In the genomic region with DNA sequence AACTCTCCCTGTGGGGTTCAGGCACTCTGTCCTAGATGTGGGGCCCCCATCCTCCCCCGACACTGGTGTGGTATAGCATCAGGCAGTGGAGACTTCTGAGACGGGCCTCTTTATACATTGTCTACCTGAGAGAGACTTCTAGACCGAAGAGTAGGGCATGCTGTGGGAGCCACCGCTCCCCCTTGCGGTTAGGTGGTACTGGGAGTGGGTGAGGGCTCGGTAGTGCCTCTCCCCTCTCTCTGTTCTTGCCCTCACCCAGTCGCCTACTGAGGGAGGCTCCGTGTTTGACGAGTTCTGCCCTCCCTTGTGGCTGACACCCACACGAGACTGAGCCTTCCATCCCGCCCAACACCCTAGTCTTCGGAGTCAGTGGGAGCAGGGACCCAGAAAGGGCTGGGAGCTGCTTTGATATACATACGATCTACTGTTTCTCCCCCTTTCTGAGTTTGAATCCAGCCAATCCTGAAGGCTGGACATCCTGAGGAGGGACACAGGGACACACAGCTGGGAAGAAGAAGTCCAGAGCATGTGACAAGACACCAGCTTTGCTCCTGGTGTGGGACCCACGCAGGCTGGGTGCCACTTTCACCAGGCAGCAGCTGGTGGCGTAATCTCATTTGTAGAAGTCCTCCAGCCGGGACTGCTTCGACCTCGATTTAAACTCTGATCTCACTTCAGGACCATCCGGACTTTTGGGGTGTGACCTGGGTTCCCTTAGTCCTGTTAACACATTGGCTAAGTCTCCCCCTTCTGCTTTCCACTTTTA, we compare ENCODE assay signal across 28 mouse cellular contexts. TPM values are rescaled to one million over a fixed set of nuclear protein-coding genes. Genes with fewer than 3 reads are reported as not detected.
DNase-seq lines count a peak whose midpoint lies in the region; ATAC-seq and TF ChIP-seq lines count a peak whose summit lies in the region.
"Had no signal": no experiment of that assay in that cellular context is flagged by ENCODE, and none has a peak within 500 bp of the region (broad histone marks: within the 10 kb centered on the region; RNA-seq: fewer than 3 reads in every experiment).

No protein-coding gene starts in this region.

- H3ac ChIP-seq in myocyte (ENCODE audit: control insufficient read depth, insufficient read length) = no peak overlapping the region

- H3K4me3 ChIP-seq in embryonic facial prominence, embryonic 13.5 days = no peak overlapping the region
- H3K4me3 ChIP-seq in embryonic facial prominence, embryonic 10.5 days = no peak overlapping the region
- no peak overlapping the region for H3K4me3 ChIP-seq in myocyte
- H3K4me3 ChIP-seq: forebrain, embryonic 15.5 days; heart, embryonic 15.5 days; layer of hippocampus, adult 2 months; limb, embryonic 13.5 days; lung, embryonic 15.5 days; neural tube, embryonic 12.5 days; stomach, embryonic 15.5 days had no signal

- no peak for DNase-seq in embryonic facial prominence, embryonic 10.5 days (ENCODE audit: low spot score)
- peak; percentile 26 for DNase-seq in retina, postnatal 1 day
- no peak for DNase-seq in retina, embryonic 14.5 days (ENCODE audit: low spot score)
- peak; percentile 26 for DNase-seq in brain, adult 2 months (ENCODE audit: low read depth, low spot score)
- no peak for DNase-seq in liver
- DNase-seq in left cerebral cortex, adult 11 months (ENCODE audit: low spot score) = no peak
- DNase-seq: adrenal gland, adult 8-10 months; cerebellum, adult 8-10 months; cerebellum, postnatal 36 days; gastrocnemius, postnatal 10 days; heart, adult 18-20 months; heart, postnatal 4 days; kidney, adult 8-10 months; kidney, postnatal 25 days; thymus, adult 18-20 months had no signal

- ATAC-seq in embryonic facial prominence, embryonic 13.5 days (ENCODE audit: insufficient number of reproducible peaks, insufficient read depth, low FRiP score, low TSS enrichment, low read depth) = no peak
- ATAC-seq: forebrain, embryonic 15.5 days had no signal

- H3K36me3 ChIP-seq in embryonic facial prominence, embryonic 13.5 days = peaks cover 18% of the 10 kb centered on the region
- no peaks in the 10 kb centered on the region for H3K36me3 ChIP-seq in embryonic facial prominence, embryonic 10.5 days (replicated peaks)
- H3K36me3 ChIP-seq in myocyte (ENCODE audit: control insufficient read depth, insufficient read depth) = no peaks in the 10 kb centered on the region
- H3K36me3 ChIP-seq: forebrain, embryonic 15.5 days; G1E; heart, embryonic 15.5 days; lung, embryonic 15.5 days; neural tube, embryonic 12.5 days; stomach, embryonic 15.5 days had no signal

- no peaks in the 10 kb centered on the region for H3K79me2 ChIP-seq in myocyte (ENCODE audit: control insufficient read depth, insufficient read depth)

- WGBS in embryonic facial prominence, embryonic 13.5 days = 58% methylated on average over 19 of the region's 19 CpGs
- WGBS in embryonic facial prominence, embryonic 10.5 days = 66% methylated on average over 19 of the region's 19 CpGs

- no peak overlapping the region for H3K4me2 ChIP-seq in embryonic facial prominence, embryonic 13.5 days
- peak overlapping the region; percentile 78 for H3K4me2 ChIP-seq in myocyte (ENCODE audit: low read depth)
- H3K4me2 ChIP-seq: forebrain, embryonic 15.5 days; heart, embryonic 15.5 days; hindbrain, embryonic 14.5 days; limb, embryonic 13.5 days; lung, embryonic 15.5 days; midbrain, embryonic 11.5 days; neural tube, embryonic 12.5 days; stomach, embryonic 15.5 days had no signal

- H3K27ac ChIP-seq in embryonic facial prominence, embryonic 13.5 days = no peak overlapping the region
- no peak overlapping the region for H3K27ac ChIP-seq in embryonic facial prominence, embryonic 10.5 days (replicated peaks)
- H3K27ac ChIP-seq: forebrain, embryonic 15.5 days; heart, embryonic 15.5 days; hindbrain, embryonic 14.5 days; layer of hippocampus, adult 2 months; limb, embryonic 13.5 days; liver, embryonic 14.5 days; lung, embryonic 15.5 days; neural tube, embryonic 12.5 days; stomach, embryonic 15.5 days had no signal

- H3K27me3 ChIP-seq in embryonic facial prominence, embryonic 13.5 days = no peaks in the 10 kb centered on the region
- H3K27me3 ChIP-seq in embryonic facial prominence, embryonic 10.5 days (replicated peaks; ENCODE audit: low read depth, poor library complexity, severe bottlenecking) = peaks cover 10% of the 10 kb centered on the region; the same call in 1 of the 2 replicates
- peaks cover 28% of the 10 kb centered on the region for H3K27me3 ChIP-seq in myocyte (ENCODE audit: control insufficient read depth, insufficient read depth, insufficient read length)
- H3K27me3 ChIP-seq: forebrain, embryonic 15.5 days; heart, embryonic 15.5 days; lung, embryonic 15.5 days; neural tube, embryonic 12.5 days; stomach, embryonic 15.5 days had no signal

- 0 out of 2 replicates have a peak overlapping the region, but pooled peaks have one; percentile 21 for H3K9ac ChIP-seq in embryonic facial prominence, embryonic 13.5 days
- H3K9ac ChIP-seq: forebrain, embryonic 15.5 days; heart, embryonic 15.5 days; hindbrain, embryonic 14.5 days; limb, embryonic 13.5 days; liver, embryonic 14.5 days; lung, embryonic 15.5 days; neural tube, embryonic 12.5 days; stomach, embryonic 15.5 days had no signal

- H3K4me1 ChIP-seq in embryonic facial prominence, embryonic 13.5 days = peaks cover 7% of the 10 kb centered on the region; the same call in 1 of the 2 replicates
- H3K4me1 ChIP-seq in embryonic facial prominence, embryonic 10.5 days = peaks cover 14% of the 10 kb centered on the region
- H3K4me1 ChIP-seq: forebrain, embryonic 15.5 days; limb, embryonic 13.5 days; neural tube, embryonic 12.5 days had no signal

- TF ChIP-seq POLR2A in myocyte (IDR thresholded peaks at IDR 0.05; ENCODE audit: insufficient read length, low read depth) = no peak

- H3K9me3 ChIP-seq in embryonic facial prominence, embryonic 13.5 days = peaks cover 8% of the 10 kb centered on the region; the same call in 1 of the 2 replicates
- peaks cover 9% of the 10 kb centered on the region for H3K9me3 ChIP-seq in embryonic facial prominence, embryonic 10.5 days
- H3K9me3 ChIP-seq: G1E; heart, embryonic 15.5 days; lung, embryonic 15.5 days; stomach, embryonic 15.5 days had no signal

TF ChIP-seq in myocyte, 11 proteins besides CTCF, POLR2A, EP300 and RAD21:
- TF ChIP-seq MAX (IDR thresholded peaks at IDR 0.05; ENCODE audit: low read depth) (no peak), MYOD1 (IDR thresholded peaks at IDR 0.05; ENCODE audit: control insufficient read depth in 1 of 3, insufficient read length in 2 of 3, low read depth in 2 of 3) (peak in 2 of 3 experiments; percentile 29 to 83), POLR2AphosphoS2 (IDR thresholded peaks at IDR 0.05; ENCODE audit: insufficient read length, low read depth) (no peak), MYOG (IDR thresholded peaks at IDR 0.05; ENCODE audit: control insufficient read depth in 1 of 3, insufficient read depth in 1 of 3, insufficient read length in 2 of 3, low read depth in 2 of 3) (peak; percentile 46 to 81 (median 46))

RNA-seq across cellular contexts. Expression of a gene that starts 14.4 kb away (rescaled TPM):
- polyA plus RNA-seq in embryonic facial prominence, embryonic 13.5 days (2015; fragmentation: Nextera tagmentation; extraction: Ambion mirVana) = 7.0 and 7.7 TPM in 2 replicates
- 0.47 and 0.95 TPM in 2 replicates for polyA plus RNA-seq in embryonic facial prominence, embryonic 10.5 days (2016; fragmentation: Nextera tagmentation; extraction: Ambion mirVana)
- polyA plus RNA-seq in myocyte (2012; fragmentation: generic; extraction: Trizol) = 0.94 TPM

Comparison
In these comparisons a context has a peak if more than half of its experiments do, and no peak if none do; other contexts are left out.
1. DNase-seq: peak in retina, postnatal 1 day (single experiment) and brain, adult 2 months (single experiment); none in embryonic facial prominence, embryonic 10.5 days (single experiment), retina, embryonic 14.5 days (single experiment), liver (single experiment) and left cerebral cortex, adult 11 months (single experiment).